Mouse (Mus musculus): ENCODE measurements around the gene Tmcc1. TPM values are rescaled to one million over a fixed set of nuclear protein-coding genes. Genes with fewer than 3 reads are reported as not detected.

Gene Tmcc1
- polyA plus RNA-seq, 1 experiment from 2014 or later: 4.0 TPM

GRCm38 (mm10) chr6:116097579-116097978 lies 95.7 kb downstream of the Tmcc1 start:
- H3K9me3 ChIP-seq (ENCODE audit: low read length): no peaks in the 10 kb centered on the region
- no peak for TF ChIP-seq EP300 (IDR thresholded peaks at IDR 0.05; ENCODE audit: low read depth)
- TF ChIP-seq CTCF (IDR thresholded peaks at IDR 0.05; ENCODE audit: low read depth): no peak
- no peak overlapping the region for H3K4me3 ChIP-seq (ENCODE audit: low read depth, low read length)
- no peaks in the 10 kb centered on the region for H3K4me1 ChIP-seq (ENCODE audit: insufficient read depth)
- WGBS (ENCODE audit: insufficient replicate concordance): 60% methylated on average over 2 of the region's 2 CpGs
- no peak overlapping the region for H3K9ac ChIP-seq (replicated peaks)
- no peaks in the 10 kb centered on the region for H3K27me3 ChIP-seq (ENCODE audit: insufficient read depth, low read length)
- ATAC-seq (no peak), DNase-seq (no peak)
- H3K36me3 ChIP-seq (replicated peaks; ENCODE audit: insufficient read depth, low read length): no peaks in the 10 kb centered on the region
- H3K27ac ChIP-seq (ENCODE audit: low read depth): no peak overlapping the region
- no peak overlapping the region for H3K4me2 ChIP-seq (ENCODE audit: low read depth, low read length)

GRCm38 (mm10) chr6:116089402-116089801 lies 103.9 kb downstream of the Tmcc1 start:
- H3K4me1 ChIP-seq (ENCODE audit: insufficient read depth): no peaks in the 10 kb centered on the region
- no peak overlapping the region for H3K9ac ChIP-seq (replicated peaks)
- H3K4me2 ChIP-seq (ENCODE audit: low read depth, low read length): no peak overlapping the region
- DNase-seq (no peak), ATAC-seq (no peak)
- H3K27me3 ChIP-seq (ENCODE audit: insufficient read depth, low read length): no peaks in the 10 kb centered on the region
- H3K27ac ChIP-seq (ENCODE audit: low read depth): no peak overlapping the region
- H3K36me3 ChIP-seq (replicated peaks; ENCODE audit: insufficient read depth, low read length): no peaks in the 10 kb centered on the region
- no peak overlapping the region for H3K4me3 ChIP-seq (ENCODE audit: low read depth, low read length)
- TF ChIP-seq EP300 (IDR thresholded peaks at IDR 0.05; ENCODE audit: low read depth): no peak
- TF ChIP-seq CTCF (IDR thresholded peaks at IDR 0.05; ENCODE audit: low read depth): no peak
- H3K9me3 ChIP-seq (ENCODE audit: low read length): no peaks in the 10 kb centered on the region

- 82% methylated on average over 1 of the region's 1 CpGs for WGBS (ENCODE audit: insufficient replicate concordance)
- TF ChIP-seq EP300 (IDR thresholded peaks at IDR 0.05; ENCODE audit: low read depth): no peak
- TF ChIP-seq CTCF (IDR thresholded peaks at IDR 0.05; ENCODE audit: low read depth): no peak
- Histone ChIP-seq H3K36me3 (replicated peaks; ENCODE audit: insufficient read depth, low read length) (no peaks in the 10 kb centered on the region), H3K9me3 (ENCODE audit: low read length) (no peaks in the 10 kb centered on the region), H3K4me3 (ENCODE audit: low read depth, low read length) (no peak overlapping the region), H3K27ac (ENCODE audit: low read depth) (peak overlapping the region; percentile 17; the same call in 1 of the 2 replicates), H3K4me2 (ENCODE audit: low read depth, low read length) (no peak overlapping the region), H3K9ac (replicated peaks) (no peak overlapping the region), H3K27me3 (ENCODE audit: insufficient read depth, low read length) (no peaks in the 10 kb centered on the region), H3K4me1 (ENCODE audit: insufficient read depth) (no peaks in the 10 kb centered on the region)
- ATAC-seq: peak; percentile 97
- DNase-seq: peak; percentile 23
Observed at GRCm38 (mm10) chr6:116086036-116086435, 107.2 kb downstream of the Tmcc1 start.

GRCm38 (mm10) chr6:116082239-116082638 lies 111.0 kb downstream of the Tmcc1 start:
- no peak overlapping the region for H3K9ac ChIP-seq (replicated peaks)
- 73% methylated on average over 1 of the region's 1 CpGs for WGBS (ENCODE audit: insufficient replicate concordance)
- DNase-seq (no peak), ATAC-seq (no peak)
- no peaks in the 10 kb centered on the region for H3K4me1 ChIP-seq (ENCODE audit: insufficient read depth)
- no peaks in the 10 kb centered on the region for H3K36me3 ChIP-seq (replicated peaks; ENCODE audit: insufficient read depth, low read length)
- H3K4me2 ChIP-seq (ENCODE audit: low read depth, low read length): no peak overlapping the region
- no peak overlapping the region for H3K27ac ChIP-seq (ENCODE audit: low read depth)
- no peaks in the 10 kb centered on the region for H3K9me3 ChIP-seq (ENCODE audit: low read length)
- TF ChIP-seq EP300 (IDR thresholded peaks at IDR 0.05; ENCODE audit: low read depth) (no peak), CTCF (IDR thresholded peaks at IDR 0.05; ENCODE audit: low read depth) (no peak)
- H3K27me3 ChIP-seq (ENCODE audit: insufficient read depth, low read length): no peaks in the 10 kb centered on the region
- no peak overlapping the region for H3K4me3 ChIP-seq (ENCODE audit: low read depth, low read length)

GRCm38 (mm10) chr6:116081375-116081774 lies 111.9 kb downstream of the Tmcc1 start:
- no peak overlapping the region for H3K4me2 ChIP-seq (ENCODE audit: low read depth, low read length)
- WGBS (ENCODE audit: insufficient replicate concordance): 60% methylated on average over 2 of the region's 2 CpGs

GRCm38 (mm10) chr6:116080756-116081155 lies 112.5 kb downstream of the Tmcc1 start:
- 66% methylated on average over 5 of the region's 5 CpGs for WGBS (ENCODE audit: insufficient replicate concordance)
- no peak overlapping the region for H3K4me3 ChIP-seq (ENCODE audit: low read depth, low read length)
- no peak overlapping the region for H3K9ac ChIP-seq (replicated peaks)
- no peaks in the 10 kb centered on the region for H3K4me1 ChIP-seq (ENCODE audit: insufficient read depth)
- H3K27ac ChIP-seq (ENCODE audit: low read depth): peak overlapping the region; percentile 23
- H3K36me3 ChIP-seq (replicated peaks; ENCODE audit: insufficient read depth, low read length): no peaks in the 10 kb centered on the region
- TF ChIP-seq EP300 (IDR thresholded peaks at IDR 0.05; ENCODE audit: low read depth): no peak
- no peak for TF ChIP-seq CTCF (IDR thresholded peaks at IDR 0.05; ENCODE audit: low read depth)
- ATAC-seq (no peak), DNase-seq (no peak)
- no peaks in the 10 kb centered on the region for H3K27me3 ChIP-seq (ENCODE audit: insufficient read depth, low read length)
- no peak overlapping the region for H3K4me2 ChIP-seq (ENCODE audit: low read depth, low read length)
- no peaks in the 10 kb centered on the region for H3K9me3 ChIP-seq (ENCODE audit: low read length)

More at GRCm38 (mm10) chr6:116081375-116081774, 111.9 kb downstream of the Tmcc1 start:
- no peak for TF ChIP-seq CTCF (IDR thresholded peaks at IDR 0.05; ENCODE audit: low read depth)
- TF ChIP-seq EP300 (IDR thresholded peaks at IDR 0.05; ENCODE audit: low read depth): no peak
- DNase-seq: no peak
- Histone ChIP-seq H3K9ac (replicated peaks) (no peak overlapping the region), H3K27ac (ENCODE audit: low read depth) (no peak overlapping the region), H3K4me3 (ENCODE audit: low read depth, low read length) (no peak overlapping the region), H3K9me3 (ENCODE audit: low read length) (no peaks in the 10 kb centered on the region), H3K36me3 (replicated peaks; ENCODE audit: insufficient read depth, low read length) (no peaks in the 10 kb centered on the region), H3K4me1 (ENCODE audit: insufficient read depth) (no peaks in the 10 kb centered on the region), H3K27me3 (ENCODE audit: insufficient read depth, low read length) (no peaks in the 10 kb centered on the region)
- no peak for ATAC-seq

- H3K9me3 ChIP-seq (ENCODE audit: low read length): no peaks in the 10 kb centered on the region
- 51% methylated on average over 3 of the region's 3 CpGs for WGBS (ENCODE audit: insufficient replicate concordance)
- TF ChIP-seq EP300 (IDR thresholded peaks at IDR 0.05; ENCODE audit: low read depth) (no peak), CTCF (IDR thresholded peaks at IDR 0.05; ENCODE audit: low read depth) (no peak)
- H3K27ac ChIP-seq (ENCODE audit: low read depth): no peak overlapping the region
- no peak overlapping the region for H3K9ac ChIP-seq (replicated peaks)
- DNase-seq (no peak), ATAC-seq (no peak)
- no peak overlapping the region for H3K4me3 ChIP-seq (ENCODE audit: low read depth, low read length)
- H3K36me3 ChIP-seq (replicated peaks; ENCODE audit: insufficient read depth, low read length): no peaks in the 10 kb centered on the region
- peaks cover under 1% of the 10 kb centered on the region; the same call in 1 of the 2 replicates for H3K4me1 ChIP-seq (ENCODE audit: insufficient read depth)
- no peak overlapping the region for H3K4me2 ChIP-seq (ENCODE audit: low read depth, low read length)
- H3K27me3 ChIP-seq (ENCODE audit: insufficient read depth, low read length): no peaks in the 10 kb centered on the region
Observed at GRCm38 (mm10) chr6:116077608-116078007, 115.7 kb downstream of the Tmcc1 start.

Measured in liver, postnatal 0 days (tissue).